Mouse (Mus musculus) thymus, postnatal 36 days (tissue): ENCODE results near the gene Wee2.
A peak's percentile ranks its signal among the peaks of the same experiment; 100 is the strongest.

ENCODE experiments used
- DNase-seq, 2 experiments: peaks; one replicate each; pipeline ENCODE4 v3.0.0; 2022; ENCODE audit warnings: mixed read lengths in 2 of 2

The Wee2 gene

GRCm38 (mm10) chr6:40436047-40436483 is 2.8 kb upstream of the Wee2 start, which contains the start of gene E330009J07Rik:
E330009J07Rik (minus strand) TSS chr6:40436135.
- DNase-seq: peak; percentile 86

DNA sequence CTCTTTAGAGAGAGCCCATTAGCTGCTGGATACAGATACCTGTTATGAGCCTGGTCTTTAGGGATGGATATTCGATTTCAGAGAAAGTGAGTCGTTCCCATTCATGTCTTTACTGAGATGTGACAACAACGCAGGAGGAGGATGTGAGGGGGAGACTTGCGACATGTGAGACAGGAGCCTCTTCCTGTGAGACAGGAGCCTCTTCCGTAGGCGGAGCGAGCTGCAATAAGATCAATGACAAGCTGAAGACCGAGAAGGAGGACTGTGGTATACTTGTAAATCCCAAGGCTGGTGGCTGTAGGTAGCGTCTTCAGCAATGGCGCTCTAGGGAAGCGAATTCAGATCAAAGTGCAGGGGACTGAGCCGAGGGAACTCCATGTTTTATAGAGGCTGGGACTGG is 843 bp downstream of the Wee2 start:
- peak; percentile 24 to 48 for DNase-seq

DNA sequence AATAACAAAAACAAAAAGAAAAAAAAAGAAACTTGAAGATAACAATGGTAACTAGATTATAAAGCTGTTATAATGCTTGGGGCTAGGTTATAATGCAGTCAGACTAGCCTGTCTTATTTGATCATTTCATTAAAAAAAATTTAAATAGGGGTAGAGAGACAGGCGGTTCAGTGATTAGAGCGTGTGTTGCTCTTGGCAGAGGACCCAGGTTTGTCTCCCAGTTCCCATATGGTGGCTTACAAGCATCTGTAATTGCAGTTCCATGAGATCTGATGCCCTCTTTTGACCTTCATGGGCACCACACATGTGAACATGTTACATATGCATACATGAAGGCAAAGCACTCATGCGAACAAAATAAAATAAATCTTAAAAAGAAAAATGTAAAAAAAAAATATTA is 2.4 kb downstream of the Wee2 start:
- no peak for DNase-seq

GRCm38 (mm10) chr6:40441755-40442154 is 2.9 kb downstream of the Wee2 start:
- no peak for DNase-seq

GRCm38 (mm10) chr6:40443281-40443928 is 4.5 kb downstream of the Wee2 start:
- no peak for DNase-seq

- no peak for DNase-seq
Observed at GRCm38 (mm10) chr6:40448626-40449025, 9.7 kb downstream of the Wee2 start.

GRCm38 (mm10) chr6:40454436-40455041 is 15.7 kb downstream of the Wee2 start:
- no peak for DNase-seq

DNA sequence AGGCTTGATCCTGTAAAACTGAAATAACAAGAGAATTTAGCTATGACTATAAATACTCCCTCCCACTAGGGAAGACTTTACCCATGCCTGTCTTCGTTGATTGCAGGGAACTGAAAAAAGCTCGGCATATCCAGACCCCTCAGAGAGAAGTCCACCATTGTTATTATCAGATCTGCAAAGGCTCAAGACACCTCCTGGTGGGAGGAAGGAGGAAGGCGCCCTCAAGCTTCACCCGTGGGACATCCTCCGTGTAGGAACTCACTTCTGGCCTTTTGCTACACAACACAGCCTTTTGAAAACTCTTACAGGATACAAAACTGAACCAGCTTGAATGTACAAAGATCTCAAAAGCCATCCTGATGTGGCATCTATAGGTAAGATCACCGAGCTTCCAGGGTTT is 26.8 kb downstream of the Wee2 start:
- peak; percentile 9 to 16 for DNase-seq

- DNase-seq: peak; percentile 90 to 93
Observed at GRCm38 (mm10) chr6:40470916-40471719, 32.2 kb downstream of the Wee2 start, which contains the start of gene Ssbp1. Ssbp1 (plus strand) TSS chr6:40471352.

DNA sequence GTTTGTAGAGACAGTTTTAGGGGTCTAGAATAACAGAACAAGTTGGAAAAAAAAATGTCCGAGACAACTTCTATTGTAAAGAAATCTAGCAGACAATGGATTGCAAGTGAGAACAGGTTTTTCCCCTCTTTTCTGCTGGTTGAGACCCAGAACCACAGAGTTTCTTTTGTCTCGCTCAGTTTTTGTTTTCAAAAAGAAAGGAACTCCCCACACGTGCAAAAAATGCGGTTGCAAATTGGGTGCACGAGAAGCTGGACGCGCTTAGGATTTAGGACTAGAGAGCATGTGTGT is 32.8 kb downstream of the Wee2 start:
- DNase-seq: no peak

DNA sequence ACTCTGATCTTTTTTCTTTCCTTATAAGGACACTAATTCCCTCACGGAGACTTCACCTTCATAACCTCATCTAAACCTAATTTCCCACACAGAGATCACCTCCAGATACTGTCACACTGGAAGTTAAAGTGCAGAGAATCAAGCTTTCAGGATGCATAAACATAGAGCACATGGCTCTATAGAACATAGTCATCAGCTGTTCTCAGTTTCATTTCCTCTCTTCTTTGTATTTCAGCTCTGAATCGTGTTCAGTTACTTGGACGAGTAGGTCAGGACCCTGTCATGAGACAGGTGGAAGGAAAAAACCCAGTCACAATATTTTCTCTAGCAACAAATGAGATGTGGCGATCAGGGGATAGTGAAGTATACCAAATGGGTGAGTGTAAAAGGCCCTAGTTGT is 37.2 kb downstream of the Wee2 start:
- no peak for DNase-seq

GRCm38 (mm10) chr6:40479705-40480104 is 40.8 kb downstream of the Wee2 start:
- no peak for DNase-seq

DNA sequence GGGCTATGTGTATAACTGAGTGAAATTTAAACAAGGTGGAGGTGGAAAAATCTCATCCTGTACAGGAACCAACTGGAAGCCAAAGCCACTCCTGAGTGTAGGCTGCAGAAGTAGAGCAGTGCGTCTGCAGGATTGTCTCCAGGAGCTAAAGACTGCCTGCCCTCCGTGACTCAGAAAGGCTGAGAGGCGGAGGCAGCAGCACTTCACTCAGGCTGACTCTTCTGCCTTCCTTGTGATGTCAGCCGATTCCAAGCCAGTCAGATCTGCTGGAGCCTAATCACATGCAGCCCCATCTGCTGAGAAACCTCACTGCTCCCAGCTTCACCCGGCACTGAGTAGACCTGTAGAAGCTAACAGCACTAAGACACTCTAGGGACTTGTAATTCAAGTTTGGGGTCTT is 43.4 kb downstream of the Wee2 start:
- no peak for DNase-seq

GRCm38 (mm10) chr6:40490933-40491332 is 52.0 kb downstream of the Wee2 start, which contains the start of gene Tas2r137:
Tas2r137 (plus strand) TSS chr6:40491233.
- no peak for DNase-seq

GRCm38 (mm10) chr6:40493229-40493628 is 54.3 kb downstream of the Wee2 start, which contains the start of gene Tas2r108:
Tas2r108 (plus strand) TSS chr6:40493529.
- no peak for DNase-seq
